Mouse (Mus musculus): ENCODE results near the gene Mical3. TPM values are rescaled to one million over a fixed set of nuclear protein-coding genes. Genes with fewer than 3 reads are reported as not detected.

Gene Mical3
- polyA plus RNA-seq, 1 experiment = 34.0 TPM

- no peak for DNase-seq (ENCODE audit: low spot score)
Measured at GRCm38 (mm10) chr6:121051972-121052629, 78.7 kb downstream of the Mical3 start.

- no peak for DNase-seq (ENCODE audit: low spot score)
Measured at GRCm38 (mm10) chr6:121051411-121051810, 79.4 kb downstream of the Mical3 start.

GRCm38 (mm10) chr6:121048696-121049095, 82.1 kb downstream of the Mical3 start:
- DNase-seq (ENCODE audit: low spot score) = no peak

- no peak for DNase-seq (ENCODE audit: low spot score)
Measured at GRCm38 (mm10) chr6:121045345-121046080, 85.3 kb downstream of the Mical3 start.

GRCm38 (mm10) chr6:121043434-121044189, 87.2 kb downstream of the Mical3 start:
- DNase-seq (ENCODE audit: low spot score) = no peak

GRCm38 (mm10) chr6:121039719-121040118, 91.1 kb downstream of the Mical3 start:
- no peak for DNase-seq (ENCODE audit: low spot score)

GRCm38 (mm10) chr6:121039286-121039685, 91.5 kb downstream of the Mical3 start:
- no peak for DNase-seq (ENCODE audit: low spot score)

GRCm38 (mm10) chr6:121037086-121037485, 93.7 kb downstream of the Mical3 start:
- no peak for DNase-seq (ENCODE audit: low spot score)

DNA sequence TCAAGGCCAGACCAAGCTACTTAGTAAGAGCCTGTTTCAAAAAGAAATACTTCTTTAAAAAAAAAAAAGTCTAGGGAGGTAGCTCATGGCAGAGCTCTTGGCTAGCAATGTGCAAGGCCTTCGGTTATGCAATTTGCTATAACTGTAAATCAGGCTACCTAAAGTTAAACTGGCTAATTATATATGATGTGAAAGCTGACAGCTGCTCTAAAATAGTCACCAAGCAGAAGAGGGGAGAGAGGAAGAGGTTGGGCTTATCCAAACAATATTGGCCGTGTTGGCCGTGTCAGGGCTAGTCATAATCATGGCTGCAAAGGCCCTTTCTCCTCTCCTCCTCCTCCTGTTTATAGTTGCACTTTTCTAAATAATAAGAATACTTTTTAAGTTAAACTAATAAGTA, 94.9 kb downstream of the Mical3 start:
- DNase-seq (ENCODE audit: low spot score) = no peak

DNA sequence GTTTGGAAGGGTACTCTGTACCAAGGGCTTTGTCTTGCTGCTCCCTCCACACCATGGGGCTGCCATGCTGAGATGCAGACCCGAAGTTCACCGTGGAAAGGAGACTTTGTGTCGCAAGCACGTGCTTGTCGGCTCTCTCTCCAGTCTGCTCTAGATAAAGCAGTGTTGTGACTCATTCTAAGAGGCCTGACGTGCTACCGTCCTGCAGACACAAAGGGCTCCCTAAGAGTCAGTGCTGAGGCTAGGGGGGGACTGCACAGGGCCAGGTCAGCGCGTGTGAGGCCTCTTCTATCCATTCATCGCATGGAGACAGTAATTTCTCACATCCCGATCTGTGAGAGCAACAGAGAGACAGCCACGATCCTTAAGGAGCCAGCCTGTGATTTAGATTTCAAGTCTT, 95.5 kb downstream of the Mical3 start:
- no peak for DNase-seq (ENCODE audit: low spot score)

GRCm38 (mm10) chr6:121033250-121033649, 97.5 kb downstream of the Mical3 start:
- DNase-seq (ENCODE audit: low spot score) = no peak

DNA sequence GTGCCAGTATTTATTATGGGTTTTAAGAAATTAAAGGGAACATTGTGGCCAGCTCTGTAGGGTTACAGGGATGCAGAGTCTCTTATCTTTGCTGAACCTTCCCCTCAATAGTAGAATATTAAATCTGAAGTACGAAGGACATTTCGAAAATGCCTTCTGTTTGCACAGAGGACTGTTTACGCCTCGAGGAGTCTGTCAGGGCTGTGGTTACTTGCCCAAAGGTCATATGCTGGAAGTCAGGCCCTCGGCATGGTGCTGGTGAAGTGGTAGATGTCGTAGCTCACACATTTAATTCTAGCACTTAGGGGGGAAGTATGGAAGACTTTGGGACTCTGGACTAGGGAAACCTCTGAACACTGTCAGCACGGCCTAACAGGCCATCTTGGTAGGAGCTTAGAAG, 99.4 kb downstream of the Mical3 start:
- DNase-seq (ENCODE audit: low spot score) = no peak

GRCm38 (mm10) chr6:121029897-121030589, 100.8 kb downstream of the Mical3 start:
- DNase-seq (ENCODE audit: low spot score) = no peak

DNA sequence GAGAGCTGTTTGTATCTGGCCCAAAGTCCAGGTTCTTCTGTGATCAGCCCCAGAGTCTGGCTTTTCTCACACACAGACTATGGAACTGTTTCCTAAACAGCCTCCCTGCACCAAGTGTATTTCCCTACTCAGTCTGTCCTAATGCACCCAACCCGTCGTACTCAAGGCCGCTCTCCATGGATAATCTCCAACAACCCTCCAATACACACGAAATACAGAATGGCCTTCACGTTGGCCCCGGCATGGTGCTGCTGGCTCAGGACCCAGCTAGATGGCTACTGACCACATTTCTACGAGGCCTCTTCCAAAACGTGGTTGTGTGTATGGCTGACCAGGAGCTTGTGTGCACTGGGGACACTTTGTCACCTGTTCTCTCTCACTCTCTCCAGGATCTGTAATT, 102.3 kb downstream of the Mical3 start:
- no peak for DNase-seq (ENCODE audit: low spot score)

DNA sequence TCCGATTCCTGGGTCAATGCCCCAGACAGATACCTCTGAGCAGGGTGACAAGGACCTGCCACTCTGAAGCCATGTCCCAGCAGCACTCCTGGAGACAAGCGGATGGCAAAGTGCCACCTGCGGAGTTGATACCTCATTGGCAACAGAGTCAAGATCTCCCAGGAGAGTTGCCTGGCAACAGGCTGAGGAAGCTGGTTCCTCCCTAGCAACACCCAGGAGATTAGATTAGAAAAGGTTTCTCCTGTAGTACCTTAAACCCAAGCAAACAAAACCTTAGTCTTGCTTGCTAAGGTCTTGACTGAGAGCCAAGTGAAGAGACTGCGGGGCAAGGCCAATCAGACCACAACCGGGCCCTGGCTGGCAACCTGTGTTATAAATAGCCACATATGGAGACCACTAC, 103.5 kb downstream of the Mical3 start:
- no peak for DNase-seq (ENCODE audit: low spot score)

DNA sequence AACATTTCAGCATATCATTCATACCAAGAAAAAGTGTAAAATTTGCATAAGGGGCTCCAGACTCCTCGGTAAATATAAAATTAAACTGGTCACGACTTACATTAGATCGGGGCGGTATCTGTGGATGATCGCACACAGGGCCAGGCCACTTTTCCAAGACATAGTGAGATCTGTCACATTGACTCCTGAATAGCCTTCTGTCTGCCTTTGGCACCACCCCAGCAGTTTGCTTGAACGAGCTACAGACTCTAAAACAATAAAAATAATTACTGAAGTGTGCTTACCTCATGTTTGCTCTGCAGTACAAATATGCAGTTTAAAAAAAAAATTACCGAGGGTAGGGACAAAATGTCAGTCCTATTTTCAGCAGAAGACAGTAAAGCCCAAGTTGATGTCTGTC, 103.9 kb downstream of the Mical3 start:
- no peak for DNase-seq (ENCODE audit: low spot score)

GRCm38 (mm10) chr6:121026019-121026584, 104.7 kb downstream of the Mical3 start:
- DNase-seq (ENCODE audit: low spot score) = no peak

- DNase-seq (ENCODE audit: low spot score) = no peak
Measured at GRCm38 (mm10) chr6:121018147-121018546, 112.7 kb downstream of the Mical3 start.

DNA sequence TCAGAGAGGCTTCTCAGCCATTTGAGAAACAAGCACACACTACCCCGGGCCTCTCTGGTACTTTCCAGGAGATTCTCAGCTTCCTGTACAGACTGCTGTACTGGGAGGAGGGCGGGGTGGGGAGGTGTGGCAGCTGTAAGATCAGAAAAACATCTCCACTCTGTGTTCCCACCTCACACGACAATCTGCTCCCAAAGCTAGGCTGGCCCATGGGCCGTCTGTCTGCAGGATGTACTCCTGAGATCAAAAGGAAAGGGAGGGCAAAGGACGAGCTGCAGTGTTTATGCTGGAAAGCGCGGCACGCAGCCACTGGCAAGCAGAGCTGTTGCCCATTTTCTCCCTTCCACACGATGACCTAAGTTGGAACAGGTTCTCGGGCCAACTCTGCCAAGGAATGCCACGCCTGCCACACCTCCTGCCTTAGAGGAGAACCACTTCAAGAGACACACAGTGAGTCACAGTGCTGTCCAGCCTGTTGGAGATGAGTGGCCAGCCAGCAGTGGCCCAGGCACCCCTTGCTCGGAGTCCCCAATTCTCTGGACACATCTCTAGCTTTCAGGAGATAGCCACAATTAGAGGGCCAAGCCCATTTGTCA, 113.3 kb downstream of the Mical3 start:
- DNase-seq (ENCODE audit: low spot score) = peak; percentile 54

GRCm38 (mm10) chr6:121016097-121016496, 114.7 kb downstream of the Mical3 start:
- no peak for DNase-seq (ENCODE audit: low spot score)

DNA sequence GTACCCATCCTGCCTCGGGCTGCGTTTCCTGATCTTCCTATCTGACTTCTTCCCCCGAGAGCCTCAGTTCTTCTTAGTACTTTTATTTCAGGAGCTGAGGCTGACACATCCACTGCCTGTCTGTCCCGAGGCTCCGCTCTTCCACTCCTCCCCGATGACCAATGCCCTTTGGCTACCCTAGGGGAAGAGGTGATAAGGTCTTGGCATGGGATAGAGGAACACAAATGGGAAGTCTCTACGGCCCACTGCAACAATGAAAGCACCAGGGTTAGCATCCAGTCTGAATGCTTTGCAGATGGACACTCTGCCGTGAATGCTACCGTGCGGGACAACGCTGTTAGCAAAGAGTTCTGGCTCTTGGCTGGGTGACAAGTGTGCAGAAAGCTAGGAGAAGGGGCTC, 116.5 kb downstream of the Mical3 start:
- no peak for DNase-seq (ENCODE audit: low spot score)

Data from urinary bladder, adult 2 months (tissue).